Mouse (Mus musculus) inflammation-experienced regulatory T-cells, adult 6 months (primary cell): Measurements from ENCODE around the gene Slc17a4. TPM values are rescaled to one million over a fixed set of nuclear protein-coding genes. Genes with fewer than 3 reads are reported as not detected.

ENCODE experiments used
- ATAC-seq: one replicate; pipeline ENCODE4 v1.8.0; 2017
- polyA plus RNA-seq, 3 experiments: library from polyadenylated mRNA; unstranded; fragments of 100-300 nt; shearing (Covaris generic); gene quantifications; one replicate each; pipeline ENCODE4 v1.2.1; 2017

Gene Slc17a4
- under 1 TPM in 1 of 3 experiments, not detected in 2; 0.12 TPM for polyA plus RNA-seq

DNA sequence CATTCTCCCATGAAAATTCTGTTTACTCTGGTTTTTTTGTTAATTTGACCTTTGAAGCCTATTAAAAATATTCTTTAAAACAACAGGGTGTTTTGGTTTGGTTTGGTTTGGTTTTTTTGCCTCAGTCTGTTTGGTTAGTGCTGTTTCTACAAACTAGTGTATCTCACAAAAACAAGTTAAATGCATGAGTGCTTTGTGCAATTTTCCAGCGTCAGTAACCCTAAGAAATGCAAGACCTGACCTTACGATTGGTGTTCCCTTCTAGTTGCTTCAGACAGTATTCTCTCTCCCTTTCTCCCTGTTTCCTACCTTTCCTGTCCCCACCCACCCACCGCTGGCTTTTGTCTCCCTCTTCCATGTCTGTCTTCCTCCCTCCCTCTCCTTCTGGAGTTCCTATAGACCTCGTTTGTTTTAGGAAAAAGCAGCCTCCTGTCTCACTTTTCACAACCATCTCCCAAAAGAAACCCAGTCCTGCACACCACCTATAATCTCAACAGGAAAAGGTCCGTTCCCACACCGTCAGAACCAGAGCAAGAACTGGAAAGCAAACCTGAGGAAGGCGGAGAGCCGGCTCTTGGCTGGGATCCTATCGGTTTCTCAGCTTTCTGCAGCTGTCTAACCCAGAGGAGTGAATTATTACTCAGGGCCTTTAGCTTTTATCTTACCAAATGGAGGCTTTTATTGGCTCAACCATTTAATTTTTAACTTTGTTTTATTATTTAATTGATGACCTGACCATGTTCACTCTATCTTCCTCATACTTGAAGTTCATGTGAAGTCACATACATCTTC, at the start of gene Slc17a4:
TSS of gene Slc17a4 (minus strand) at position 634 of the 792 bp plus-strand sequence.
- no peak for ATAC-seq

- no peak for ATAC-seq
These were observed 45.0 kb upstream of the Slc17a4 start for GRCm38 (mm10) chr13:23959776-23960175.

- ATAC-seq, result no peak
These were observed 36.1 kb upstream of the Slc17a4 start for GRCm38 (mm10) chr13:23950928-23951327.

- ATAC-seq, result no peak
These were observed 34.9 kb upstream of the Slc17a4 start for GRCm38 (mm10) chr13:23949484-23950246.

- no peak for ATAC-seq
These were observed 31.4 kb upstream of the Slc17a4 start for GRCm38 (mm10) chr13:23946254-23946653.

DNA sequence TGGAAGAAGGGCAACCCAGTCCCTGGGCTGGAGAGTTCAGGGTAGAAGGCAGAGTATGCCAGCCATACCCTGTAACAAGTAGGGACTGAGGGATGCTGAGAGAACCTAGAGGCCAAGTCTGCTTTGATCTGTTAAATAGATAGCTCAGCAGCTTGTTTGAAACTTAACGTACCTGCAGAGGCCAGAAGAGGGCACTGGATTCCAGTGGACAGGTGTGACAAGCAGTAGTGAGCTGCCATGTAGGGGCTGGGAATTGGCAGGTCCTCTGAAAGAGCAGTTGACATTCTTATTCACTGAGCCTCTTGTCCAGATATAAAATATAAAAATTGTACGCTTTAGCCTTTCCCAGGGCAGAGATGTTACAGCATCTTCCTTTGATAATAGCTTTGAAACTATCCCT, 28.1 kb upstream of the Slc17a4 start:
- ATAC-seq, result no peak

DNA sequence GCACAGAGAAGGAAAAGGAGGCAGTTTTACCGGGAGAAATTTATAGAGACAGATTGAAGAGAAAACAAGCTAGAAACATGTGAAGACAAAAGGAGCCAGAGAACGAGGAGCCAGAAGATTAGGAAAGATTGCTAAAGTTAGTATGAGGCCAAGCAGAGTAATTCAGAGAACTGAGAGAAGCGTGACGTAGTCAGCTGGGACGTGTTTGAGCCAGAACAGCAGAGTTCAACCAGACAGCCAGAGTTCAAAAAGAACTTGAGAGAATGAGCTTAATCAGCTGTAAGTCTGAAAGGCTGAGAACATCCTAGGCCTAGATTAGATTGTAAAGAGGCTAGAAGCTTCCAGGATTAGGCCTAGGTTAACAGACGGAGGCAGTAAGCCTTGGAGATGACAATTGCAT, 25.5 kb upstream of the Slc17a4 start:
- ATAC-seq, result no peak

DNA sequence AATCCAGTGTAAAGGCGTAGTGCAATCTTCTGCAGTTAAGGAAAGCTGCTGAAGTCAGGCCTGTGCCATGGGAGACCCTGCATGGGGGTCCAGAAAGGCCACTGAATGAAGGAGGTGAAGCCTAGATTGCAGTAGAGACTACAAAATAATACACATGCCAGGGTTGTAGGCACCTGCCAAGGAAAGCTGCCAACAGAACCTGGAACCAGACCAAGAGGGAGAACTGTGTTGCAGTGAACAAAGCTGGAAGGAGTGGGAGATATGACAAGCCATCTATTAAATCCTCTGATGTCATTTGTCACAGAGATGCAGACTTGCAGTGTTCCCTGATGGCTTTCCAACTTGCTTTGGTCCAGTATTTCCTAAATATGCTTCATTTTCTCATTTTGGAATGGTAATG, 23.9 kb upstream of the Slc17a4 start:
- no peak for ATAC-seq

DNA sequence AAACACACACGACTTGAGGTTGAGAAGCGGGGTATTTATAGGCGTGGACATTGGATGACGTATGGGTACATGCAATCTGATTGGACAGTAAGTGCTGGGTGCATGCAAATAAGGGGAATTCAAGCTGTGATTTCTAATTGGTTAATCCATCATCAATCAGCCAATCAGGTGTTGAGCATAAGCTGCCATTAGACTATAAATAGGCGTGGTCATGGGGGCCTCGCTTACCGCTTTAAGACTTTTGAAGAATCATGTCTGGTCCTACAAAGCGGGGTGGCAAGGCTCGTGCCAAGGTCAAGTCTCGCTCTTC, 19.4 kb upstream of the Slc17a4 start, which contains the start of gene Hist1h2aa:
TSS of gene Hist1h2aa (plus strand) at position 252 of the 310 bp plus-strand sequence.
- no peak for ATAC-seq

- ATAC-seq, result no peak
These were observed 18.8 kb upstream of the Slc17a4 start, which contains the start of gene Hist1h2ba for GRCm38 (mm10) chr13:23933421-23934210. Gene Hist1h2ba, minus strand, starts transcription at chr13:23934156.

GRCm38 (mm10) chr13:23930904-23931303, 16.1 kb upstream of the Slc17a4 start:
- no peak for ATAC-seq

DNA sequence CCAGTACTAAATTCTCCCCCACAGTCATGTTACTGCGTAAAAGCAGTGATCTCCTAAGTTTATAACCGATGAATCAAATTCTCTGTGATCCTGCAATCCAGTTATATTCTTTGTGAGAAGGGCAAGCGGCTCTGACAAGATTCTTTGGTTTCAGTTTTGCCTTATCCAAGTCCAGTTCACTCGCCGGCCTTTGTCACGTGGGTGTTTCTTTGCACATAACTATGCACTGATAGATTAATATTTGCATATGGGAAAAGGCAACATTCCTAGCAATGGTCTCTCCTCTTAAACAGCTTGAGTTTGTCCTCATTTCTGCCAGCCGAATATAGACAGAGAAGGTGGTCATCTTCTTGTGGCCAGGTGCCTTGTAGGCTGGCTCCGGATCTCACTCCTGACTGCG, 15.7 kb upstream of the Slc17a4 start:
- no peak for ATAC-seq

GRCm38 (mm10) chr13:23928637-23929036, 13.8 kb upstream of the Slc17a4 start:
- ATAC-seq, result no peak

GRCm38 (mm10) chr13:23925792-23926191, 11.0 kb upstream of the Slc17a4 start:
- ATAC-seq, result no peak

GRCm38 (mm10) chr13:23917674-23918073, 2.9 kb upstream of the Slc17a4 start:
- ATAC-seq, result no peak

- ATAC-seq, result no peak
These were observed 1.3 kb upstream of the Slc17a4 start for GRCm38 (mm10) chr13:23916132-23916531.

GRCm38 (mm10) chr13:23913791-23914306, 960 bp downstream of the Slc17a4 start:
- no peak for ATAC-seq

- ATAC-seq, result no peak
These were observed 3.5 kb downstream of the Slc17a4 start for GRCm38 (mm10) chr13:23911335-23911734.

- ATAC-seq, result no peak
These were observed 4.7 kb downstream of the Slc17a4 start for GRCm38 (mm10) chr13:23910121-23910520.

DNA sequence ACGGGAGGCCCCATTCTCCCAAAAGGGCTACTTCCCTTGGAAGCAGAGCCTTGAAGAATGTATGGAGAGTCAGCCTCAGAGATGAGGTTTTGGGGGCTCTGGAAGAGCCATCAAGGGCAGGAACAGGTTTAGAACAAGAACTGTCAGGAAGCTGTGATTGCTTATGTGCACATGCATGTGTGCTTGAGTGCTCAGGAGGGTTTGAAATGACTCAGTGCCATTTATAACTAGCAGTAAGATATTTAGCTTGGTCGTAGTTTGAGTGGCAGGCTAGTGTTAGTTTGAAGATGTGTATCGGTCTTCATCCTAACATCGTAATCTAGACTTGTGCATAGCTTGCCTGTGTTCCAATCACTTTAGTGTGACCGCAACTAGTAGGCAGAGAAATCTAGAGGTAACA, 7.9 kb downstream of the Slc17a4 start:
- ATAC-seq, result no peak

GRCm38 (mm10) chr13:23898242-23898641, 16.6 kb downstream of the Slc17a4 start:
- no peak for ATAC-seq

GRCm38 (mm10) chr13:23893269-23893593, 21.6 kb downstream of the Slc17a4 start:
- ATAC-seq, result no peak
